ENCODE assay signal across 8 mouse cellular contexts in the genomic region with DNA sequence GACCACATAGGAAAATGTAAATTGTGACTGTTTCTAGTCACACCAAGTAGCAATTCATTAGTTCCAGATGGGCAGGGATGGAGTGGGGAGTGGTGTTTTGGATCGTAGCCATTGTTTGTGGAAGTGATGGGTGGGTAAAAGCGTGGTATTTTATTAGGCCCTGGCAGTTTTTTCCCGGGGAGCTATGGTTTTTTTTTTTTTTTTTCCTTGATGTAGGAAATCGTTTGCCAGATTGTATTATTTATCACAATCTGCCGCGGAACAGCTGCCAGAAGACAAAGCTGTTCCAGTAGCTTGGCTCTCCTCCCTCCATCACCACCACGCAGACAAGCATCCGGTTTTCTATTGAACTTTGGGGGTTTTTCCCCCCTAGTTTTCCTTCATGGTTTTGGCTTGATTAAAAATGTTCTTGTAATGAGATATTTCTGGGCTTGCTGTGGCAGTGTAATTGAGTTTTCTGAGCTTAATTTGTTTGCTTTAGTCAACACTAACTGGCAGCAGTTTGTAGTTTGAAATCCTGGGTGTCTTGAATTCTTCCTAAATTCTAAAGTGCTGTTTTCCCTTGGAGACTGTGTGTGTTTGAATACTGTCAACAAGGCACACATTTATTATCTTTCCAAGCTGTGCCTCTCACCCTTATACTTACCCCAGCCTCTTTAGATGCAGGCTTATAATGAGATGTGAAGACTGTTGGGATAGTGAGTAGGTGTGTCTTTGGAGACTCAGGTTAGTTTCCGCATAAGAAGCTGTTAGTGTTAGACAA. TPM values are rescaled to one million over a fixed set of nuclear protein-coding genes. Genes with fewer than 3 reads are reported as not detected.
DNase-seq lines count a peak whose midpoint lies in the region; ATAC-seq and TF ChIP-seq lines count a peak whose summit lies in the region.

No protein-coding gene starts in this region.

- H3K9ac ChIP-seq in forebrain, embryonic 15.5 days (replicated peaks), result no peak overlapping the region
- no peak overlapping the region for H3K9ac ChIP-seq in hindbrain, embryonic 14.5 days
- no peak overlapping the region for H3K9ac ChIP-seq in stomach, embryonic 16.5 days (ENCODE audit: low read length)

- H3K27ac ChIP-seq in forebrain, embryonic 15.5 days (replicated peaks), result peak overlapping the region; percentile 90
- H3K27ac ChIP-seq in hindbrain, embryonic 14.5 days, result peak overlapping the region; percentile 55
- H3K27ac ChIP-seq in midbrain, embryonic 10.5 days (replicated peaks), result peak overlapping the region; percentile 55
- peak overlapping the region; percentile 73 for H3K27ac ChIP-seq in stomach, embryonic 16.5 days (ENCODE audit: low read length)

- no peak for TF ChIP-seq CTCF in brain, embryonic 14.5 days (IDR thresholded peaks at IDR 0.05; ENCODE audit: borderline replicate concordance, extremely low read depth, insufficient read depth, insufficient read length)

- peak; percentile 84 for ATAC-seq in forebrain, embryonic 15.5 days (replicated peaks)
- peak; percentile 64; the same call in 1 of the 2 replicates for ATAC-seq in hindbrain, embryonic 14.5 days (ENCODE audit: low FRiP score)
- ATAC-seq in stomach, embryonic 16.5 days (ENCODE audit: insufficient read depth, low FRiP score), result no peak

- DNase-seq in 3T3-L1 (ENCODE audit: low read depth, low spot score), result peak; percentile 33
- DNase-seq in brain, embryonic 14.5 days (ENCODE audit: low read depth), result peak; percentile 94
- peak; percentile 73 for DNase-seq in hindbrain, embryonic 14.5 days (ENCODE audit: low spot score)
- DNase-seq in layer of hippocampus, adult 9-11 months, result peak; percentile 82
- DNase-seq in midbrain, embryonic 10.5 days (ENCODE audit: low spot score), result no peak
- no peak for DNase-seq in T-cell, adult 2 months (ENCODE audit: low spot score)

- no peak for TF ChIP-seq POLR2A in brain, embryonic 14.5 days (IDR thresholded peaks at IDR 0.05; ENCODE audit: borderline replicate concordance, extremely low read depth, insufficient read depth, insufficient read length, poor library complexity, severe bottlenecking)

- H3K4me1 ChIP-seq in forebrain, embryonic 15.5 days, result peaks cover 34% of the 10 kb centered on the region
- peaks cover 22% of the 10 kb centered on the region for H3K4me1 ChIP-seq in hindbrain, embryonic 14.5 days (replicated peaks; ENCODE audit: control insufficient read depth, insufficient read depth, low read length)
- H3K4me1 ChIP-seq in midbrain, embryonic 10.5 days, result peaks cover 28% of the 10 kb centered on the region
- peaks cover 21% of the 10 kb centered on the region for H3K4me1 ChIP-seq in stomach, embryonic 16.5 days (ENCODE audit: control insufficient read depth, insufficient read depth, low read length)

- no peaks in the 10 kb centered on the region for H3K9me3 ChIP-seq in forebrain, embryonic 15.5 days
- no peaks in the 10 kb centered on the region for H3K9me3 ChIP-seq in hindbrain, embryonic 14.5 days (ENCODE audit: control insufficient read depth, low read length)
- H3K9me3 ChIP-seq in midbrain, embryonic 10.5 days (replicated peaks), result no peaks in the 10 kb centered on the region
- H3K9me3 ChIP-seq in stomach, embryonic 16.5 days (replicated peaks; ENCODE audit: control insufficient read depth, low read length), result no peaks in the 10 kb centered on the region

- H3K4me3 ChIP-seq in forebrain, embryonic 15.5 days, result no peak overlapping the region
- H3K4me3 ChIP-seq in hindbrain, embryonic 14.5 days (replicated peaks; ENCODE audit: low read length), result no peak overlapping the region
- no peak overlapping the region for H3K4me3 ChIP-seq in midbrain, embryonic 10.5 days
- no peak overlapping the region for H3K4me3 ChIP-seq in stomach, embryonic 16.5 days (replicated peaks; ENCODE audit: low read length)

- 15% methylated on average over 9 of the region's 9 CpGs for WGBS in forebrain, embryonic 15.5 days
- 27% methylated on average over 9 of the region's 9 CpGs for WGBS in hindbrain, embryonic 14.5 days
- WGBS in midbrain, embryonic 10.5 days, result 75% methylated on average over 9 of the region's 9 CpGs
- WGBS in stomach, embryonic 16.5 days, result 26% methylated on average over 9 of the region's 9 CpGs

- no peaks in the 10 kb centered on the region; the same call in 1 of the 2 replicates for H3K36me3 ChIP-seq in forebrain, embryonic 15.5 days
- peaks cover 7% of the 10 kb centered on the region; the same call in 1 of the 2 replicates for H3K36me3 ChIP-seq in hindbrain, embryonic 14.5 days (replicated peaks; ENCODE audit: control insufficient read depth, insufficient read depth)
- peaks cover 19% of the 10 kb centered on the region for H3K36me3 ChIP-seq in midbrain, embryonic 10.5 days
- H3K36me3 ChIP-seq in stomach, embryonic 16.5 days (ENCODE audit: control insufficient read depth, insufficient read depth, low read length), result no peaks in the 10 kb centered on the region

- H3K27me3 ChIP-seq in forebrain, embryonic 15.5 days, result no peaks in the 10 kb centered on the region
- no peaks in the 10 kb centered on the region for H3K27me3 ChIP-seq in hindbrain, embryonic 14.5 days (ENCODE audit: control insufficient read depth, insufficient read depth, low read length)
- H3K27me3 ChIP-seq in midbrain, embryonic 10.5 days (ENCODE audit: low read depth, poor library complexity, severe bottlenecking), result no peaks in the 10 kb centered on the region
- H3K27me3 ChIP-seq in stomach, embryonic 16.5 days (ENCODE audit: control insufficient read depth, insufficient read depth, low read length), result no peaks in the 10 kb centered on the region

- 0 out of 2 replicates have a peak overlapping the region, but pooled peaks have one; percentile 2 for H3K4me2 ChIP-seq in forebrain, embryonic 15.5 days (replicated peaks)
- H3K4me2 ChIP-seq in hindbrain, embryonic 14.5 days (replicated peaks), result peak overlapping the region; percentile 10; the same call in 1 of the 2 replicates
- H3K4me2 ChIP-seq in stomach, embryonic 16.5 days (ENCODE audit: low read depth, low read length), result 0 out of 2 replicates have a peak overlapping the region, but pooled peaks have one; percentile 4

RNA-seq across cellular contexts. Expression of a gene that starts 20.9 kb away (rescaled TPM):
- polyA plus RNA-seq in brain, embryonic 14.5 days (2012; rRNA removed), result 24.6 and 25.0 TPM in 2 replicates
- 42.8 and 43.0 TPM in 2 replicates for polyA plus RNA-seq in forebrain, embryonic 15.5 days (2015; fragmentation: Nextera tagmentation; extraction: Ambion mirVana)
- 48.6 and 49.4 TPM in 2 replicates for polyA plus RNA-seq in hindbrain, embryonic 14.5 days (2014; fragmentation: Nextera tagmentation; extraction: Ambion mirVana)
- polyA plus RNA-seq in midbrain, embryonic 10.5 days (2016; fragmentation: Nextera tagmentation; extraction: Ambion mirVana), result 48.4 and 56.4 TPM in 2 replicates
- 35.6 and 36.3 TPM in 2 replicates for polyA plus RNA-seq in stomach, embryonic 16.5 days (2015; fragmentation: Nextera tagmentation; extraction: Ambion mirVana)

RNA-seq across cellular contexts. Expression of a gene that starts 45.0 kb away (rescaled TPM):
- 59.3 and 60.4 TPM in 2 replicates for polyA plus RNA-seq in brain, embryonic 14.5 days (2012; rRNA removed)
- polyA plus RNA-seq in forebrain, embryonic 15.5 days (2015; fragmentation: Nextera tagmentation; extraction: Ambion mirVana), result 25.5 and 28.3 TPM in 2 replicates
- polyA plus RNA-seq in hindbrain, embryonic 14.5 days (2014; fragmentation: Nextera tagmentation; extraction: Ambion mirVana), result 21.9 and 22.1 TPM in 2 replicates
- polyA plus RNA-seq in midbrain, embryonic 10.5 days (2016; fragmentation: Nextera tagmentation; extraction: Ambion mirVana), result 9.7 and 11.9 TPM in 2 replicates
- polyA plus RNA-seq in stomach, embryonic 16.5 days (2015; fragmentation: Nextera tagmentation; extraction: Ambion mirVana), result 6.9 and 8.3 TPM in 2 replicates

RNA-seq across cellular contexts. Expression of a gene that starts 45.9 kb away (rescaled TPM):
- polyA plus RNA-seq in brain, embryonic 14.5 days (2012; rRNA removed), result 58.9 and 63.2 TPM in 2 replicates
- 72.2 and 76.7 TPM in 2 replicates for polyA plus RNA-seq in forebrain, embryonic 15.5 days (2015; fragmentation: Nextera tagmentation; extraction: Ambion mirVana)
- 48.2 and 57.3 TPM in 2 replicates for polyA plus RNA-seq in hindbrain, embryonic 14.5 days (2014; fragmentation: Nextera tagmentation; extraction: Ambion mirVana)
- 97.8 and 101 TPM in 2 replicates for polyA plus RNA-seq in midbrain, embryonic 10.5 days (2016; fragmentation: Nextera tagmentation; extraction: Ambion mirVana)
- polyA plus RNA-seq in stomach, embryonic 16.5 days (2015; fragmentation: Nextera tagmentation; extraction: Ambion mirVana), result 77.5 and 84.2 TPM in 2 replicates

RNA-seq across cellular contexts. Expression of a gene that starts 55.8 kb away (rescaled TPM):
- 11.6 and 18.6 TPM in 2 replicates for polyA plus RNA-seq in brain, embryonic 14.5 days (2012; rRNA removed)
- polyA plus RNA-seq in forebrain, embryonic 15.5 days (2015; fragmentation: Nextera tagmentation; extraction: Ambion mirVana), result 3.6 and 3.8 TPM in 2 replicates
- 5.6 and 7.7 TPM in 2 replicates for polyA plus RNA-seq in hindbrain, embryonic 14.5 days (2014; fragmentation: Nextera tagmentation; extraction: Ambion mirVana)
- polyA plus RNA-seq in midbrain, embryonic 10.5 days (2016; fragmentation: Nextera tagmentation; extraction: Ambion mirVana), result 12.8 and 15.7 TPM in 2 replicates
- 7.0 and 7.3 TPM in 2 replicates for polyA plus RNA-seq in stomach, embryonic 16.5 days (2015; fragmentation: Nextera tagmentation; extraction: Ambion mirVana)

Comparison
In these comparisons a context has a peak if more than half of its experiments do, and no peak if none do; other contexts are left out.
1. DNase-seq: peak in 3T3-L1 (single experiment), brain, embryonic 14.5 days (single experiment), hindbrain, embryonic 14.5 days (single experiment) and layer of hippocampus, adult 9-11 months (single experiment); none in midbrain, embryonic 10.5 days (single experiment) and T-cell, adult 2 months (single experiment).
2. Peak in every context shown above with its lines, with median percentiles within 50 percentile points of each other: H3K27ac ChIP-seq and H3K4me2 ChIP-seq.